Mouse (Mus musculus): ENCODE results near the gene Mmp17. TPM values are rescaled to one million over a fixed set of nuclear protein-coding genes. Genes with fewer than 3 reads are reported as not detected.
A peak's percentile ranks its signal among the peaks of the same experiment; 100 is the strongest.

The Mmp17 gene
- polyA plus RNA-seq (2015; fragmentation: Nextera tagmentation; extraction: Ambion mirVana): 0.25 and 0.30 TPM in 2 replicates

DNA sequence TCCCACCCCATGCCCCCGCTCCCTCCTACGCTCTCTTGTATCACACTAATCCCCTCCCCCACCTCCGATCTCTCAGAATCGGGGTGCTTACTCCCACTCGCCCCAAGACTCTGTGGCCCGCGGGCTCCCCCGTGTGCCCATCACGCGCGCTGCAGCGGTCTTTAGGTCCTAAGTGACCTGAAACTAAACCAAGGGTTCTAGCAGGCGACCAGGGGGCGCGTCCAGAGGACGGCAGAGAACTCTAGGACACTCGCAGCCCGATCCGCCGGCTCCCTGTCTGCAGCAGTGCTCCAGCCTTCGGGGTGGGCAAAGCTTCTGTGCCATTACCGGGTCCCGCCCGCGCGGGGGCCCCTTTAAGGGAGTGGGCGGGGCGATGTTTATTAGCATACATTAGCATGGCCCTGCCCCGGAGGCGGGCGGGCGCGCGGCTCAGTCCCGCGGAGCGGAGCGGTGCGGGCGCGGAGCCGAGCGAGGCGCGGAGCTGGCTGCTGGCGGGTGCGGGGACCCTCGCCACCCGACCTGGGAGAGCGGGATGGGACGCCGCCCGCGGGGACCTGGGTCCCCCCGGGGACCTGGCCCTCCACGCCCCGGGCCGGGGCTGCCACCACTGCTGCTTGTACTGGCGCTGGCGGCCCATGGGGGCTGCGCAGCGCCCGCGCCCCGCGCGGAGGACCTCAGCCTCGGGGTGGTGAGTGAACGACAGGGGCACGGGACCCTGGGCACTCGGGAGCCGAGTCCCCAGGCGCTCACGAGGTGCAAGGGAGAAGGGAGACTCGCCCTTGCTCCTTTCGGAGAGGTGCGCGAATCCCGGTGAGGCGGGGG lies at the start of gene Mmp17:
Gene Mmp17 (plus strand): TSS at position 409 of the 822 bp plus-strand sequence.
- peak within 1 kb of the TSS; percentile 65 for H3K9ac ChIP-seq
- H3K27me3 ChIP-seq: peaks cover 87% of the 10 kb centered on the region
- WGBS (ENCODE audit: insufficient replicate concordance): under 1% methylated on average over 80 of the region's 80 CpGs
- peak within 1 kb of the TSS; percentile 66 for H3K4me3 ChIP-seq (replicated peaks)
- DNase-seq (peak; percentile 76), ATAC-seq (ENCODE audit: low read depth) (peak; percentile 92)
- H3K4me1 ChIP-seq (replicated peaks): peaks cover 33% of the 10 kb centered on the region
- no peaks in the 10 kb centered on the region for H3K36me3 ChIP-seq
- H3K4me2 ChIP-seq: peak within 1 kb of the TSS; percentile 97
- H3K27ac ChIP-seq: no peak within 1 kb of the TSS
- no peaks in the 10 kb centered on the region for H3K9me3 ChIP-seq (replicated peaks)

- Histone ChIP-seq H3K9me3 (replicated peaks) (no peaks in the 10 kb centered on the region), H3K4me1 (replicated peaks) (peaks cover 9% of the 10 kb centered on the region), H3K36me3 (peaks cover 81% of the 10 kb centered on the region), H3K4me2 (no peak overlapping the region), H3K9ac (no peak overlapping the region), H3K4me3 (replicated peaks) (no peak overlapping the region), H3K27ac (no peak overlapping the region), H3K27me3 (no peaks in the 10 kb centered on the region)
- 84% methylated on average over 2 of the region's 2 CpGs for WGBS (ENCODE audit: insufficient replicate concordance)
- DNase-seq (no peak), ATAC-seq (ENCODE audit: low read depth) (no peak)
Measured at GRCm38 (mm10) chr5:129534500-129534899, 49.5 kb upstream of the Mmp17 start.

DNA sequence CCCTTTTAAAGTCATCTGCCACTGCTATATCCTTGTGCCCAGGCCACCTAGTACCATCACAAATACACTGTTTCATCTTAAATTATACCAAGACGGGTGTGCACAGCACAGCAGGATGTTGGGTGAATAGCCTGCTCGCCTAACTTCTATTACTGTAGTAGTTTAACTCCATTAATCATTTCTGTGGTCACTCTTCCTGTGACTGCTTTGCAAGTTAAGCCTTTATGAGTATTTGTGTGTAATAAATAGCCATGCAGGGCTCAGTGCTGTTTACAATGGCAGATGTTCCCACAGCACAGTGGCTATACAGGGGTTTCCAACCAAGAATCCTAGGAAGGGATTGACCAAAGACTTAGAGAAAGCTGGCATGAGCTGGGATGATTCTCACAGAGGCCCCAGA lies 48.9 kb upstream of the Mmp17 start:
- no peak overlapping the region for H3K9ac ChIP-seq
- H3K27me3 ChIP-seq: no peaks in the 10 kb centered on the region
- no peak for ATAC-seq (ENCODE audit: low read depth)
- peaks cover 81% of the 10 kb centered on the region for H3K36me3 ChIP-seq
- H3K9me3 ChIP-seq (replicated peaks): no peaks in the 10 kb centered on the region
- no peak for DNase-seq
- WGBS (ENCODE audit: insufficient replicate concordance): 72% methylated on average over 2 of the region's 2 CpGs
- no peak overlapping the region for H3K4me3 ChIP-seq (replicated peaks)
- H3K27ac ChIP-seq: no peak overlapping the region
- no peak overlapping the region for H3K4me2 ChIP-seq
- peaks cover 9% of the 10 kb centered on the region for H3K4me1 ChIP-seq (replicated peaks)

DNA sequence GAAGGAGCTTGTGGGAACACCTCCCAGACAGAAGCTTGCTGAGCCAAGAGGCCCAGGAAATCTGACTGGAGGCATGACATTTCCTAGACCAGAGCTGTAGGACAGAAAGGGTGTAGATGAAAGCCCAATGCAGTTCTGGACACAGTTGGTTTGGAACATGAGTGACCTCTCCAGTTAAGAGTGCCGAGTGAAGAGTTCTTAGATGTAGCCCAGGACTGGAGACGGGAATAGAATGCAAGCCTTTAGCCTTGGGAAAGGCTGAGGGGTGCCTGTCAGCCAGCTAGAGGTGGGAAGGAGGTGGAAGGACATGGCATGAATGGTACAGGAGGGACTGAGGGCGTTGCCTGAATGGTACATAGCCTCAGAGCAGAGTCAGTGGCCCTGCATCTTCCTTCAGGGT lies 48.5 kb upstream of the Mmp17 start:
- 89% methylated on average over 3 of the region's 3 CpGs for WGBS (ENCODE audit: insufficient replicate concordance)
- Histone ChIP-seq H3K4me2 (no peak overlapping the region), H3K27me3 (no peaks in the 10 kb centered on the region), H3K4me3 (replicated peaks) (no peak overlapping the region), H3K9ac (no peak overlapping the region), H3K9me3 (replicated peaks) (no peaks in the 10 kb centered on the region), H3K4me1 (replicated peaks) (peaks cover 9% of the 10 kb centered on the region), H3K27ac (no peak overlapping the region), H3K36me3 (peaks cover 81% of the 10 kb centered on the region)
- no peak for ATAC-seq (ENCODE audit: low read depth)
- DNase-seq: no peak

DNA sequence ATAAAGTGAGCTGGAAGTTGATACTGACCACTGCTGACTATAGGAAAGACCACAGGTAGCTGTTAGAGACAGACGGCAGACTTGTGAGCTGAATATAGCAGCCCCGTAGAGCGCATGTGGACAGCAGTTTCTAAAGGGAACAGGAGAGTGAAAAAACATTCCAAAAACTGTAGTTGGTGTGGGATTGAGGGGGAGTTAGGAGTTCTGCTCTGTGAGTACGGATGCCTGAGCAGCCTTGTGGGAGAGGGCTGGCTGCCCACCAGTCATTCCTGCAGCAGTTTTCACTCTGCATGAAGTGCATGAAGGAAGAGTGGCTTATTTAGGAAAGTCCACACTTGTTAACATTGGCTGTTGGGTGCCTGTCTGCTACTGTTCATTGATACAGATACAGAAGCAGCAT lies 45.1 kb upstream of the Mmp17 start:
- no peak overlapping the region for H3K4me2 ChIP-seq
- peaks cover 87% of the 10 kb centered on the region for H3K36me3 ChIP-seq
- ATAC-seq (ENCODE audit: low read depth) (no peak), DNase-seq (no peak)
- no peak overlapping the region for H3K9ac ChIP-seq
- 88% methylated on average over 4 of the region's 4 CpGs for WGBS (ENCODE audit: insufficient replicate concordance)
- no peaks in the 10 kb centered on the region for H3K9me3 ChIP-seq (replicated peaks)
- H3K4me3 ChIP-seq (replicated peaks): no peak overlapping the region
- H3K27me3 ChIP-seq: no peaks in the 10 kb centered on the region
- no peak overlapping the region for H3K27ac ChIP-seq
- H3K4me1 ChIP-seq (replicated peaks): peaks cover 9% of the 10 kb centered on the region

GRCm38 (mm10) chr5:129542236-129542635 lies 41.7 kb upstream of the Mmp17 start:
- WGBS (ENCODE audit: insufficient replicate concordance): 90% methylated on average over 3 of the region's 3 CpGs
- H3K4me2 ChIP-seq: no peak overlapping the region
- H3K9me3 ChIP-seq (replicated peaks): no peaks in the 10 kb centered on the region
- DNase-seq (no peak), ATAC-seq (ENCODE audit: low read depth) (no peak)
- H3K4me3 ChIP-seq (replicated peaks): no peak overlapping the region
- H3K27ac ChIP-seq: no peak overlapping the region
- H3K9ac ChIP-seq: no peak overlapping the region
- H3K27me3 ChIP-seq: no peaks in the 10 kb centered on the region
- H3K4me1 ChIP-seq (replicated peaks): peaks cover 8% of the 10 kb centered on the region
- H3K36me3 ChIP-seq: peaks cover 91% of the 10 kb centered on the region

GRCm38 (mm10) chr5:129545787-129546186 lies 38.2 kb upstream of the Mmp17 start:
- Histone ChIP-seq H3K9ac (no peak overlapping the region), H3K36me3 (peaks cover 95% of the 10 kb centered on the region), H3K4me3 (replicated peaks) (no peak overlapping the region), H3K4me1 (replicated peaks) (no peaks in the 10 kb centered on the region), H3K4me2 (no peak overlapping the region), H3K27ac (no peak overlapping the region), H3K9me3 (replicated peaks) (no peaks in the 10 kb centered on the region), H3K27me3 (no peaks in the 10 kb centered on the region)
- DNase-seq (no peak), ATAC-seq (ENCODE audit: low read depth) (no peak)
- 89% methylated on average over 9 of the region's 9 CpGs for WGBS (ENCODE audit: insufficient replicate concordance)

DNA sequence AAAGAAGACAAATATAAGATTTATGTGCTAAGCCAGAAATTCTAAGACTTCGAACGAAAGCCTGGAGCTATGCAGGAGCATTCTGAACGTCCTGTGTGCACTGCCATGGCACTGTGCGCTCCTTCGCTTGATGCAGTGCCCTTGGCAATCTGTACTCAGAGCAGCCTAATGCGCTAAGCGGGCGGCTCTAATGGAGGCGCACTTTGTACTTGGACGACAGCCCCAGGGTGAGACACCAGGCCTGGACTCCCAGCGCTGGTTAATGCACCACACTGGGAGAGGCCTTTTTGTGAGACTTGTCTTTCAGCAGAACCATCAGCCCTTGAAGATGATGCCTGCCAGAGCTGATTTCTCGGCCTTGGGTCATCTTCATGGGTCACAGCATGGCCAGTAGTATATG lies 34.3 kb upstream of the Mmp17 start:
- 89% methylated on average over 12 of the region's 12 CpGs for WGBS (ENCODE audit: insufficient replicate concordance)
- peaks cover 96% of the 10 kb centered on the region for H3K36me3 ChIP-seq
- no peak overlapping the region for H3K4me2 ChIP-seq
- H3K4me1 ChIP-seq (replicated peaks): no peaks in the 10 kb centered on the region
- no peak overlapping the region for H3K9ac ChIP-seq
- H3K27me3 ChIP-seq: no peaks in the 10 kb centered on the region
- H3K4me3 ChIP-seq (replicated peaks): no peak overlapping the region
- ATAC-seq (ENCODE audit: low read depth) (no peak), DNase-seq (no peak)
- H3K27ac ChIP-seq: no peak overlapping the region
- no peaks in the 10 kb centered on the region for H3K9me3 ChIP-seq (replicated peaks)

- H3K27ac ChIP-seq: no peak overlapping the region
- no peak overlapping the region for H3K4me2 ChIP-seq
- no peaks in the 10 kb centered on the region for H3K27me3 ChIP-seq
- 92% methylated on average over 6 of the region's 6 CpGs for WGBS (ENCODE audit: insufficient replicate concordance)
- DNase-seq: no peak
- no peaks in the 10 kb centered on the region for H3K4me1 ChIP-seq (replicated peaks)
- peaks cover 97% of the 10 kb centered on the region for H3K36me3 ChIP-seq
- ATAC-seq (ENCODE audit: low read depth): no peak
- H3K9ac ChIP-seq: no peak overlapping the region
- no peak overlapping the region for H3K4me3 ChIP-seq (replicated peaks)
- H3K9me3 ChIP-seq (replicated peaks): no peaks in the 10 kb centered on the region
Measured at GRCm38 (mm10) chr5:129550790-129551189, 33.2 kb upstream of the Mmp17 start.

GRCm38 (mm10) chr5:129551991-129552390 lies 32.0 kb upstream of the Mmp17 start:
- Histone ChIP-seq H3K4me2 (no peak overlapping the region), H3K4me1 (replicated peaks) (no peaks in the 10 kb centered on the region), H3K9me3 (replicated peaks) (no peaks in the 10 kb centered on the region), H3K9ac (no peak overlapping the region), H3K27me3 (no peaks in the 10 kb centered on the region), H3K36me3 (peaks cover 98% of the 10 kb centered on the region), H3K4me3 (replicated peaks) (no peak overlapping the region), H3K27ac (no peak overlapping the region)
- ATAC-seq (ENCODE audit: low read depth) (no peak), DNase-seq (no peak)
- WGBS (ENCODE audit: insufficient replicate concordance): 85% methylated on average over 2 of the region's 2 CpGs

- no peak overlapping the region for H3K4me2 ChIP-seq
- WGBS (ENCODE audit: insufficient replicate concordance): 86% methylated on average over 6 of the region's 6 CpGs
- H3K4me3 ChIP-seq (replicated peaks): no peak overlapping the region
- H3K36me3 ChIP-seq: peaks cover 97% of the 10 kb centered on the region
- DNase-seq (no peak), ATAC-seq (ENCODE audit: low read depth) (no peak)
- H3K27ac ChIP-seq: no peak overlapping the region
- no peaks in the 10 kb centered on the region for H3K27me3 ChIP-seq
- no peaks in the 10 kb centered on the region for H3K4me1 ChIP-seq (replicated peaks)
- H3K9ac ChIP-seq: no peak overlapping the region
- H3K9me3 ChIP-seq (replicated peaks): no peaks in the 10 kb centered on the region
Measured at GRCm38 (mm10) chr5:129553642-129554041, 30.3 kb upstream of the Mmp17 start.

DNA sequence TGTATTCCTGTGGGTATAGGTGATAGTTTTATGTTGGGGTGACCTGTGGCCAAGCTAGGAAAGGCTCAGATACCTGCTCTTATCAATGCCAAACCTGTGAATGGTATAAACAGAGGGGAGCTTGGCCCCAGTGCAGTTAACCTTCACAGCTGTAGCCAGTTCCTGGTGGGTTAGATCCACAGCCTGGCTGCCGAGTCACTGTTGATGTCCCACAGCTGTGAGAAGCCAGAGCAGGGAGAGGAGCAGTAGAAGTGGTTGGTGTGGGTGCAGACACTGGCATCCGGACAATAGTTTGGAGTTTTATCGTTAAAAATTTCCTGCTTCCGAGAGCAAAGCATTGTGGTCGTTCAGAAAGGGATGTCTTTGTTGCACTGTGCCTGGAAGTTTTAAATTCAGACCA lies 25.4 kb upstream of the Mmp17 start:
- H3K36me3 ChIP-seq: peaks cover 96% of the 10 kb centered on the region

More for the DNA sequence above, 25.4 kb upstream of the Mmp17 start:
- ATAC-seq (ENCODE audit: low read depth) (no peak), DNase-seq (no peak)
- 80% methylated on average over 5 of the region's 5 CpGs for WGBS (ENCODE audit: insufficient replicate concordance)
- Histone ChIP-seq H3K9ac (no peak overlapping the region), H3K9me3 (replicated peaks) (no peaks in the 10 kb centered on the region), H3K27me3 (no peaks in the 10 kb centered on the region), H3K4me3 (replicated peaks) (no peak overlapping the region), H3K4me1 (replicated peaks) (no peaks in the 10 kb centered on the region), H3K4me2 (no peak overlapping the region), H3K27ac (no peak overlapping the region)

Measured in liver, embryonic 13.5 days (tissue).